ENCODE assay signal across 9 mouse cellular contexts in the genomic region with DNA sequence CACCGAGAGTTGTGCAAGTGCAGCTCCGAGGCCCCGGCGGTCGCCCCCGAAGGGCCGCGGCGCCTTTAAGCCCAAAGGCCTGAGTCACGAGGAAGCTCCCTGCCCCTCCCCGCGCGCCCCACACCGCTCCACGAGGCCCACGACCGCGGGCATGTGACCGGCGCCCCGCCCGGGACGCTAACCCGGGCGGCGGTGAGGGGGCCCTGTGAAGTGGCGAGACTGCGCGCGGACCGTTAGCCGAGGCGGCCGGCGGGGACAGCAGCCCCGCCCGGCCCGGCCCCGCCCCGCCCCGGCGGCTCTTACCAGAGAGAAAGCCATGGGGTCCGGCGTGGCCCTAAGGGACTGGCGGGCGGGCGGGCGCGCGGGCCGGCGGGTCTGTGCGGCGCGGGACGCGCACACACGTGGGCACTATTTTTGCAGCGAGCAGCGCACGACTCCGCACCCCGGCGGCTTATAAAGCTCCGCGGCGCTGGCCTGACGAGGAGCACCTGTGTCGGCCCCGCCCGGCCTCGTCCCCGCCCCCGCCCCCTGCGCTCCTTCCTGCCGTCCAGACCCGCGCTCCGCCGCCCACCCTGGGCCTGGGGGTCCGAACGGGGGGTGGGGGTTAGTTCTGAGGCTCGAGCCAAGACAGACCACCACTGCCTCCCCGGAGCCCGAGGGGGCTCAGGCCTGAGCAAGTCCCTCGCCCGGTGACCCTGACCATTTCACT. TPM values are rescaled to one million over a fixed set of nuclear protein-coding genes. Genes with fewer than 3 reads are reported as not detected.
A peak's percentile ranks its signal among the peaks of the same experiment; 100 is the strongest.
DNase-seq lines count a peak whose midpoint lies in the region; ATAC-seq and TF ChIP-seq lines count a peak whose summit lies in the region.
"Had no signal": no experiment of that assay in that cellular context is flagged by ENCODE, and none has a peak within 500 bp of the region (broad histone marks: within the 10 kb centered on the region; RNA-seq: fewer than 3 reads in every experiment).

No protein-coding gene starts in this region.

- peak overlapping the region; percentile 97 for H3K4me2 ChIP-seq in hindbrain, embryonic 15.5 days

- no peak overlapping the region for H3K27ac ChIP-seq in hindbrain, embryonic 15.5 days (replicated peaks)
- H3K27ac ChIP-seq in left cerebral cortex, adult 2 months: peak overlapping the region; percentile 85

- peak; percentile 69 to 76 for DNase-seq in adrenal gland, adult 18-20 months (ENCODE audit: low spot score in 2 of 2)
- peak; percentile 47 for DNase-seq in cerebellum, adult 9-10 months
- DNase-seq in gastrocnemius, adult 8-10 months (ENCODE audit: low spot score in 2 of 2): peak; percentile 59 to 72
- peak; percentile 61 to 77 for DNase-seq in left cerebral cortex, adult 2 months (ENCODE audit: extremely low spot score in 1 of 2, low spot score in 2 of 2)
- DNase-seq in lung, postnatal 36 days: peak; percentile 44
- DNase-seq in right cerebral cortex, postnatal 4 days: peak; percentile 60
- DNase-seq in spleen, postnatal 14 days (ENCODE audit: low spot score in 2 of 2): no peak

- H3K9ac ChIP-seq in hindbrain, embryonic 15.5 days: peak overlapping the region; percentile 47

- intact Hi-C loops in left cerebral cortex, adult 2 months (cut with DNase I): loop anchor here (1.0 to 5.0 kb wide), 6 partner anchors 57 to 323 kb away; a partner anchor contains a TSS

- H3K36me3 ChIP-seq in hindbrain, embryonic 15.5 days: no peaks in the 10 kb centered on the region

- H3K9me3 ChIP-seq in hindbrain, embryonic 15.5 days: no peaks in the 10 kb centered on the region

- peak overlapping the region; percentile 59 for H3K4me3 ChIP-seq in hindbrain, embryonic 15.5 days
- peak overlapping the region; percentile 73 for H3K4me3 ChIP-seq in left cerebral cortex, adult 2 months

- H3K27me3 ChIP-seq in hindbrain, embryonic 15.5 days: peaks cover 49% of the 10 kb centered on the region

- 1% methylated on average over 87 of the region's 87 CpGs for WGBS in hindbrain, embryonic 15.5 days

- H3K4me1 ChIP-seq in hindbrain, embryonic 15.5 days (replicated peaks): peaks cover 26% of the 10 kb centered on the region

- TF ChIP-seq CTCF in left cerebral cortex, adult 2 months (IDR thresholded peaks at IDR 0.05): no peak

- peak; percentile 59 for ATAC-seq in hindbrain, embryonic 15.5 days (ENCODE audit: low FRiP score, low read depth)

RNA-seq across cellular contexts. Expression of a gene that starts 0.8 kb away (rescaled TPM):
- 10 to 100 TPM; 35.5 to 38.4 TPM for total RNA-seq in adrenal gland, adult 18-20 months (2021)
- total RNA-seq in gastrocnemius, adult 8-10 months (2022): 10 to 100 TPM; 23.0 to 55.5 (median 36.3) TPM
- 5.7 and 6.2 TPM in 2 replicates for polyA plus RNA-seq in hindbrain, embryonic 15.5 days (2015; fragmentation: Nextera tagmentation; extraction: Ambion mirVana)
- total RNA-seq in left cerebral cortex, adult 2 months (2021): 100 to 1,000 TPM in 1 of 2 experiments, 10 to 100 TPM in 1; 98.1 to 101 TPM
- total RNA-seq: common myeloid progenitor, adult 5-6 weeks had no signal

RNA-seq across cellular contexts. Expression of a gene that starts 39.2 kb away (rescaled TPM):
- 10 to 100 TPM in 1 of 2 experiments, 1 to 10 TPM in 1; 9.8 to 12.3 TPM for total RNA-seq in adrenal gland, adult 18-20 months (2021)
- under 1 TPM in 3 of 4 experiments, not detected in 1; 0.17 to 0.60 (median 0.38) TPM for total RNA-seq in gastrocnemius, adult 8-10 months (2022)
- polyA plus RNA-seq in hindbrain, embryonic 15.5 days (2015; fragmentation: Nextera tagmentation; extraction: Ambion mirVana): 133 and 147 TPM in 2 replicates
- 100 to 1,000 TPM; 159 to 162 TPM for total RNA-seq in left cerebral cortex, adult 2 months (2021)

RNA-seq across cellular contexts. Expression of a gene that starts 43.6 kb away (rescaled TPM):
- total RNA-seq in adrenal gland, adult 18-20 months (2021): not detected
- 10 to 100 TPM in 1 of 4 experiments, 1 to 10 TPM in 3; 2.7 to 10.6 (median 3.2) TPM for total RNA-seq in gastrocnemius, adult 8-10 months (2022)
- not detected in 2 replicates for polyA plus RNA-seq in hindbrain, embryonic 15.5 days (2015; fragmentation: Nextera tagmentation; extraction: Ambion mirVana)
- total RNA-seq in left cerebral cortex, adult 2 months (2021): not detected
- total RNA-seq: common myeloid progenitor, adult 5-6 weeks had no signal

Comparison
In these comparisons a context has a peak if more than half of its experiments do, and no peak if none do; other contexts are left out.
1. DNase-seq: peak in adrenal gland, adult 18-20 months (2 of 2), cerebellum, adult 9-10 months (single experiment), gastrocnemius, adult 8-10 months (2 of 2), left cerebral cortex, adult 2 months (2 of 2), lung, postnatal 36 days (single experiment) and right cerebral cortex, postnatal 4 days (single experiment); none in spleen, postnatal 14 days (0 of 2).
2. RNA of a gene that starts 39.2 kb away (total RNA-seq): 159 to 162 TPM in left cerebral cortex, adult 2 months; 9.8 to 12.3 TPM in adrenal gland, adult 18-20 months and 0.17 to 0.60 TPM in gastrocnemius, adult 8-10 months; every median in the first group is over 10 times any median in the second.